Mouse (Mus musculus) MEL (cell line): ENCODE measurements around the gene Trpm2. TPM values are rescaled to one million over a fixed set of nuclear protein-coding genes. Genes with fewer than 3 reads are reported as not detected.

Experiments used
- DNase-seq: peaks from one replicate; pipeline ENCODE4 v3.0.0; 2011; ENCODE audit warnings: low read depth, low spot score
- H3K27ac ChIP-seq: 2 replicates; pipeline ENCODE4 v1.5.1; 2012; ENCODE audit warnings: low read depth, mild to moderate bottlenecking, control low read depth, low read length, moderate library complexity; ENCODE audit not compliant: control insufficient read depth
- H3K27me3 ChIP-seq, 2 experiments: fragments of 150-350 bp in 1 of 2; sonication (generic) in 1 of 2; 2 replicates each; pipeline ENCODE4 v1.6.1; 2012; ENCODE audit warnings: low read length in 2 of 2, mild to moderate bottlenecking in 2 of 2, improper control_type of control experiment in 1 of 2, moderate library complexity in 1 of 2; ENCODE audit not compliant: insufficient read depth in 2 of 2, control insufficient read depth in 1 of 2
- H3K36me3 ChIP-seq, 2 experiments: 2 replicates each; pipeline ENCODE4 v1.6.1; 2012 to 2014; ENCODE audit warnings: low read length in 2 of 2, improper control_type of control experiment in 1 of 2, inconsistent platforms in 1 of 2, mild to moderate bottlenecking in 1 of 2; ENCODE audit not compliant: insufficient read depth in 2 of 2, control insufficient read depth in 1 of 2
- H3K4me1 ChIP-seq, 2 experiments: fragments of 150-350 bp in 1 of 2; sonication (generic) in 1 of 2; 2 replicates each; pipeline ENCODE4 v1.6.1; 2012; ENCODE audit warnings: low read length in 2 of 2, improper control_type of control experiment in 1 of 2, mild to moderate bottlenecking in 1 of 2; ENCODE audit not compliant: insufficient read depth in 2 of 2, control insufficient read depth in 1 of 2
- H3K4me3 ChIP-seq, 2 experiments: fragments of 150-350 bp in 1 of 2; sonication (generic) in 1 of 2; 2 replicates each; pipeline ENCODE4 v1.5.1; 2012; ENCODE audit warnings: low read depth in 2 of 2, low read length in 2 of 2, mild to moderate bottlenecking in 2 of 2, moderate library complexity in 2 of 2, control low read depth in 1 of 2, improper control_type of control experiment in 1 of 2; ENCODE audit not compliant: control insufficient read depth in 1 of 2, insufficient read depth in 1 of 2
- H3K79me2 ChIP-seq: 2 replicates; pipeline ENCODE4 v1.6.1; 2012; ENCODE audit warnings: mild to moderate bottlenecking, low read length, moderate library complexity; ENCODE audit not compliant: control insufficient read depth, poor library complexity, insufficient read depth
- H3K9ac ChIP-seq: 2 replicates; pipeline ENCODE4 v1.6.1; 2012; ENCODE audit warnings: low read depth, mild to moderate bottlenecking, control low read depth, low read length, moderate library complexity; ENCODE audit not compliant: control insufficient read depth, poor library complexity, severe bottlenecking
- H3K9me3 ChIP-seq: fragments of 150-350 bp; sonication (generic); replicated peaks from 2 replicates; pipeline ENCODE4 v1.6.1; 2012; ENCODE audit warnings: mild to moderate bottlenecking, low read length, improper control_type of control experiment, moderate library complexity; ENCODE audit not compliant: insufficient read depth
- BHLHE40 ChIP-seq: IDR thresholded peaks from 2 replicates; pipeline ENCODE4 v1.6.1; 2012; ENCODE audit warnings: low read depth, mild to moderate bottlenecking, inconsistent platforms, low read length, improper control_type of control experiment, borderline replicate concordance
- CHD1 ChIP-seq: IDR thresholded peaks from 2 replicates; pipeline ENCODE4 v1.6.1; 2012; ENCODE audit warnings: low read depth, mild to moderate bottlenecking, inconsistent platforms, low read length, improper control_type of control experiment
- CHD2 ChIP-seq: IDR thresholded peaks from 2 replicates; pipeline ENCODE4 v1.6.1; 2011; ENCODE audit warnings: low read length, improper control_type of control experiment
- EP300 ChIP-seq, 2 experiments: IDR thresholded peaks; 2 replicates each; pipeline ENCODE4 v1.6.1; 2011; ENCODE audit warnings: improper control_type of control experiment in 2 of 2, low read length in 2 of 2, low read depth in 1 of 2, mild to moderate bottlenecking in 1 of 2
- ETS1 ChIP-seq: IDR thresholded peaks from 2 replicates; pipeline ENCODE4 v1.6.1; 2012; ENCODE audit warnings: low read depth, mild to moderate bottlenecking, inconsistent platforms, low read length, improper control_type of control experiment, moderate library complexity
- KAT2A ChIP-seq: conservative IDR thresholded peaks from 2 replicates; pipeline ENCODE4 v1.6.1; 2012; ENCODE audit warnings: low read depth, low read length, improper control_type of control experiment, inconsistent platforms
- MAZ ChIP-seq: IDR thresholded peaks from 2 replicates; pipeline ENCODE4 v1.6.1; 2012; ENCODE audit warnings: low read depth, mild to moderate bottlenecking, inconsistent platforms, low read length, improper control_type of control experiment
- MYB ChIP-seq: IDR thresholded peaks from 2 replicates; pipeline ENCODE4 v1.6.1; 2011; ENCODE audit warnings: mild to moderate bottlenecking, low read depth, low read length, improper control_type of control experiment
- RCOR1 ChIP-seq: IDR thresholded peaks from 2 replicates; pipeline ENCODE4 v1.6.1; 2012; ENCODE audit warnings: low read depth, mild to moderate bottlenecking, inconsistent platforms, low read length, improper control_type of control experiment
- SIN3A ChIP-seq: IDR thresholded peaks from 2 replicates; pipeline ENCODE4 v1.6.1; 2012; ENCODE audit warnings: low read length, improper control_type of control experiment, inconsistent platforms
- USF1 ChIP-seq: IDR thresholded peaks from 2 replicates; pipeline ENCODE4 v1.6.1; 2014; ENCODE audit warnings: low read depth, mild to moderate bottlenecking, inconsistent platforms, low read length, improper control_type of control experiment, moderate library complexity
- USF2 ChIP-seq, 2 experiments: IDR thresholded peaks; 2 replicates each; pipeline ENCODE4 v1.6.1; 2011 to 2012; ENCODE audit warnings: improper control_type of control experiment in 2 of 2, low read length in 2 of 2, borderline replicate concordance in 1 of 2, inconsistent platforms in 1 of 2, low read depth in 1 of 2, mild to moderate bottlenecking in 1 of 2; ENCODE audit not compliant: insufficient read depth in 1 of 2
- ZC3H11A ChIP-seq: IDR thresholded peaks from 2 replicates; pipeline ENCODE4 v1.6.1; 2012; ENCODE audit warnings: low read depth, mild to moderate bottlenecking, inconsistent platforms, low read length, improper control_type of control experiment
- ZKSCAN1 ChIP-seq: IDR thresholded peaks from 2 replicates; pipeline ENCODE4 v1.6.1; 2012; ENCODE audit warnings: low read depth, mild to moderate bottlenecking, inconsistent platforms, low read length, improper control_type of control experiment, moderate library complexity
- ZMIZ1 ChIP-seq: IDR thresholded peaks from 2 replicates; pipeline ENCODE4 v1.6.1; 2012; ENCODE audit warnings: low read depth, mild to moderate bottlenecking, inconsistent platforms, low read length, improper control_type of control experiment, moderate library complexity
- polyA plus RNA-seq, 2 experiments: library from polyadenylated mRNA; stranded (reverse) in 1 of 2; unstranded in 1 of 2; fragments of >175 nt in 1 of 2; fragments of >200 nt in 1 of 2; gene quantifications; 2 replicates each; pipeline versions ENCODE4 v1.2.1 to v1.2.4; 2012; ENCODE audit warnings: low replicate concordance in 2 of 2, low read depth in 1 of 2; ENCODE audit not compliant: insufficient read length in 2 of 2, insufficient read depth in 1 of 2, missing spikeins in 1 of 2
- total RNA-seq: library from RNA; depleted of rRNA; stranded (reverse); fragments of 300-350 nt; gene quantifications from 2 replicates; pipeline ENCODE4 v1.2.3, GENCODE M21; 2012

Trpm2 gene
- total and polyA plus RNA-seq, 3 experiments: 7.8 to 18.5 TPM; not detected in 1

- Histone ChIP-seq H3K9ac (no peak overlapping the region), H3K27me3 (peaks cover 0 to 9% of the 10 kb centered on the region in 2 experiments; a peak in 1 of 4 replicates), H3K79me2 (no peaks in the 10 kb centered on the region), H3K36me3 (peaks cover 0 to 7% of the 10 kb centered on the region in 2 experiments; a peak in 1 of 4 replicates), H3K4me1 (no peaks in the 10 kb centered on the region; a peak in 1 of 4 replicates), H3K9me3 (no peaks in the 10 kb centered on the region), H3K4me3 (no peak overlapping the region), H3K27ac (no peak overlapping the region)
- TF ChIP-seq EP300 (IDR thresholded peaks at IDR 0.05; ENCODE audit: low read depth in 1 of 2, low read length in 2 of 2) (no peak), CHD1 (no peak), MYB (no peak), ZKSCAN1 (no peak), RCOR1 (no peak)
- DNase-seq: no peak
These were observed 70.2 kb downstream of the Trpm2 start for GRCm38 (mm10) chr10:77900126-77900525.

GRCm38 (mm10) chr10:77895562-77895961 is 74.8 kb downstream of the Trpm2 start:
- H3K79me2 ChIP-seq: no peaks in the 10 kb centered on the region
- peaks cover 0 to 9% of the 10 kb centered on the region in 2 experiments; a peak in 1 of 4 replicates for H3K27me3 ChIP-seq
- no peak overlapping the region for H3K9ac ChIP-seq
- TF ChIP-seq ETS1: no peak
- TF ChIP-seq USF2 (IDR thresholded peaks at IDR 0.05; ENCODE audit: borderline replicate concordance in 1 of 2, insufficient read depth in 1 of 2, low read depth in 1 of 2, low read length in 2 of 2): no peak
- TF ChIP-seq CHD2: no peak
- no peak for TF ChIP-seq KAT2A
- DNase-seq: no peak
- no peak overlapping the region for H3K27ac ChIP-seq
- no peaks in the 10 kb centered on the region for H3K4me1 ChIP-seq
- no peaks in the 10 kb centered on the region for H3K9me3 ChIP-seq
- no peaks in the 10 kb centered on the region for H3K36me3 ChIP-seq
- no peak overlapping the region for H3K4me3 ChIP-seq

- 0 out of 4 replicates have a peak, but pooled peaks cover 1 to 2% of the 10 kb centered on the region in 2 experiments for H3K27me3 ChIP-seq
- H3K9me3 ChIP-seq: no peaks in the 10 kb centered on the region
- DNase-seq: no peak
These were observed 79.3 kb downstream of the Trpm2 start for GRCm38 (mm10) chr10:77890987-77891565.

More at GRCm38 (mm10) chr10:77890987-77891565, 79.3 kb downstream of the Trpm2 start:
- Histone ChIP-seq H3K4me1 (no peaks in the 10 kb centered on the region), H3K79me2 (no peaks in the 10 kb centered on the region), H3K36me3 (no peaks in the 10 kb centered on the region), H3K9ac (no peak overlapping the region), H3K27ac (no peak overlapping the region), H3K4me3 (no peak overlapping the region)
- TF ChIP-seq ETS1 (no peak), BHLHE40 (no peak), USF1 (no peak), SIN3A (no peak), MAZ (no peak), ZC3H11A (no peak), ZMIZ1 (no peak), CHD2 (no peak)
